Mouse (Mus musculus) activated CD4-positive, CD25-positive, alpha-beta regulatory T cell (primary cell): ENCODE data around the gene Fis1. TPM values are rescaled to one million over a fixed set of nuclear protein-coding genes. Genes with fewer than 3 reads are reported as not detected.

Source experiments
- polyA plus RNA-seq, 2 experiments: library from polyadenylated mRNA; unstranded; fragments of 100-300 nt; shearing (Covaris generic); gene quantifications; one replicate each; pipeline ENCODE4 v1.2.1; 2017

Fis1 gene
- 100 to 1,000 TPM; 337 to 342 TPM for polyA plus RNA-seq

GRCm38 (mm10) chr5:136953015-136953414 is at the start of gene Fis1:
Gene Fis1 (plus strand): TSS chr5:136953275.

GRCm38 (mm10) chr5:136907991-136908857 is 44.9 kb upstream of the Fis1 start, which contains the start of gene Ift22:
Gene Ift22 (plus strand): TSS chr5:136908150.

GRCm38 (mm10) chr5:136966331-136966730 is 13.3 kb downstream of the Fis1 start, which contains the start of gene Cldn15:
Gene Cldn15 (plus strand): TSS chr5:136966616.

GRCm38 (mm10) chr5:136986695-136987137 is 33.6 kb downstream of the Fis1 start, which contains the start of gene Plod3:
Gene Plod3 (plus strand): TSS chr5:136987019.

GRCm38 (mm10) chr5:136987934-136988271 is 34.8 kb downstream of the Fis1 start, which contains the start of gene Znhit1:
Gene Znhit1 (minus strand): TSS chr5:136988021.

Other genes starting within 250 kb of the Fis1 start
- gene Col26a1, start 70.1 kb upstream of the Fis1 start, polyA plus RNA-seq: under 1 TPM in 1 of 2 experiments, not detected in 1; 0.34 TPM
- gene Ift22, start 45.1 kb upstream of the Fis1 start, polyA plus RNA-seq: 1 to 10 TPM; 5.1 to 7.7 TPM
- gene Cldn15, start 13.3 kb downstream of the Fis1 start, polyA plus RNA-seq: not detected
- gene Plod3, start 33.7 kb downstream of the Fis1 start, polyA plus RNA-seq: 1 to 10 TPM; 6.7 to 8.4 TPM
- gene Znhit1, start 34.7 kb downstream of the Fis1 start, polyA plus RNA-seq: 10 to 100 TPM; 48.9 to 51.5 TPM
- under 1 TPM; 0.06 to 0.22 TPM for gene Vgf, start 73.1 kb downstream of the Fis1 start, polyA plus RNA-seq
- gene Ap1s1, start 92.9 kb downstream of the Fis1 start, polyA plus RNA-seq: 100 to 1,000 TPM in 1 of 2 experiments, 10 to 100 TPM in 1; 91.4 to 102 TPM
- not detected for gene Serpine1, start 119.0 kb downstream of the Fis1 start, polyA plus RNA-seq
- gene Trim56, start 162.9 kb downstream of the Fis1 start, polyA plus RNA-seq: 10 to 100 TPM; 13.9 to 19.4 TPM
- not detected for gene Muc3, start 196.0 kb downstream of the Fis1 start, polyA plus RNA-seq